Mouse (Mus musculus): ENCODE data around the gene Moap1. TPM values are rescaled to one million over a fixed set of nuclear protein-coding genes. Genes with fewer than 3 reads are reported as not detected.

Gene Moap1
- polyA plus RNA-seq, 1 experiment from 2014 or later = 52.3 TPM

GRCm38 (mm10) chr12:102713153-102713865 lies 30.2 kb downstream of the Moap1 start:
- no peak for ATAC-seq
- H3K9ac ChIP-seq (replicated peaks) = no peak overlapping the region
- 80% methylated on average over 20 of the region's 20 CpGs for WGBS
- no peaks in the 10 kb centered on the region for H3K4me1 ChIP-seq (replicated peaks)
- H3K4me3 ChIP-seq (replicated peaks) = no peak overlapping the region
- H3K4me2 ChIP-seq (replicated peaks) = no peak overlapping the region
- H3K27ac ChIP-seq = no peak overlapping the region
- H3K9me3 ChIP-seq = no peaks in the 10 kb centered on the region
- no peaks in the 10 kb centered on the region for H3K36me3 ChIP-seq
- H3K27me3 ChIP-seq = no peaks in the 10 kb centered on the region

GRCm38 (mm10) chr12:102710851-102711375 lies 32.5 kb downstream of the Moap1 start:
- no peak for ATAC-seq
- peaks cover 3% of the 10 kb centered on the region for H3K4me1 ChIP-seq (replicated peaks)
- 0 out of 2 replicates have a peak, but pooled peaks cover 6% of the 10 kb centered on the region for H3K27me3 ChIP-seq
- H3K9ac ChIP-seq (replicated peaks) = no peak overlapping the region
- H3K9me3 ChIP-seq = no peaks in the 10 kb centered on the region
- no peak overlapping the region for H3K27ac ChIP-seq
- 42% methylated on average over 4 of the region's 4 CpGs for WGBS
- H3K4me2 ChIP-seq (replicated peaks) = no peak overlapping the region
- H3K4me3 ChIP-seq (replicated peaks) = no peak overlapping the region
- H3K36me3 ChIP-seq = no peaks in the 10 kb centered on the region

- 97% methylated on average over 5 of the region's 5 CpGs for WGBS
Measured at GRCm38 (mm10) chr12:102709896-102710295, 33.6 kb downstream of the Moap1 start.

GRCm38 (mm10) chr12:102708220-102708619 lies 35.2 kb downstream of the Moap1 start:
- Histone ChIP-seq H3K27me3 (0 out of 2 replicates have a peak, but pooled peaks cover 6% of the 10 kb centered on the region), H3K9ac (replicated peaks) (no peak overlapping the region; the same call in 1 of the 2 replicates), H3K27ac (no peak overlapping the region), H3K4me1 (replicated peaks) (peaks cover 23% of the 10 kb centered on the region), H3K36me3 (no peaks in the 10 kb centered on the region), H3K9me3 (no peaks in the 10 kb centered on the region), H3K4me3 (replicated peaks) (no peak overlapping the region), H3K4me2 (replicated peaks) (no peak overlapping the region)
- WGBS = 69% methylated on average over 11 of the region's 11 CpGs
- ATAC-seq = no peak

More at GRCm38 (mm10) chr12:102709896-102710295, 33.6 kb downstream of the Moap1 start:
- H3K9me3 ChIP-seq = no peaks in the 10 kb centered on the region
- peaks cover 12% of the 10 kb centered on the region for H3K4me1 ChIP-seq (replicated peaks)
- ATAC-seq = no peak
- 0 out of 2 replicates have a peak, but pooled peaks cover 6% of the 10 kb centered on the region for H3K27me3 ChIP-seq
- H3K4me2 ChIP-seq (replicated peaks) = no peak overlapping the region
- H3K36me3 ChIP-seq = no peaks in the 10 kb centered on the region
- no peak overlapping the region for H3K27ac ChIP-seq
- no peak overlapping the region for H3K4me3 ChIP-seq (replicated peaks)
- no peak overlapping the region for H3K9ac ChIP-seq (replicated peaks)

GRCm38 (mm10) chr12:102706833-102707463 lies 36.5 kb downstream of the Moap1 start:
- H3K9ac ChIP-seq (replicated peaks) = no peak overlapping the region
- H3K9me3 ChIP-seq = no peaks in the 10 kb centered on the region
- no peak overlapping the region for H3K4me3 ChIP-seq (replicated peaks)
- no peak overlapping the region for H3K27ac ChIP-seq
- peaks cover 36% of the 10 kb centered on the region for H3K4me1 ChIP-seq (replicated peaks)
- H3K36me3 ChIP-seq = no peaks in the 10 kb centered on the region
- no peak for ATAC-seq
- H3K4me2 ChIP-seq (replicated peaks) = no peak overlapping the region
- 0 out of 2 replicates have a peak, but pooled peaks cover 6% of the 10 kb centered on the region for H3K27me3 ChIP-seq
- WGBS = 93% methylated on average over 10 of the region's 10 CpGs

GRCm38 (mm10) chr12:102705906-102706640 lies 37.4 kb downstream of the Moap1 start:
- H3K27me3 ChIP-seq = 0 out of 2 replicates have a peak, but pooled peaks cover 6% of the 10 kb centered on the region
- H3K9me3 ChIP-seq = no peaks in the 10 kb centered on the region
- peak overlapping the region; percentile 89; the same call in 1 of the 2 replicates for H3K27ac ChIP-seq
- peak overlapping the region; percentile 81; the same call in 1 of the 2 replicates for H3K9ac ChIP-seq (replicated peaks)
- ATAC-seq = no peak
- H3K4me1 ChIP-seq (replicated peaks) = peaks cover 38% of the 10 kb centered on the region
- peak overlapping the region; percentile 89 for H3K4me2 ChIP-seq (replicated peaks)
- 76% methylated on average over 6 of the region's 6 CpGs for WGBS
- peak overlapping the region; percentile 75 for H3K4me3 ChIP-seq (replicated peaks)
- H3K36me3 ChIP-seq = no peaks in the 10 kb centered on the region

GRCm38 (mm10) chr12:102705216-102705871 lies 38.1 kb downstream of the Moap1 start:
- Histone ChIP-seq H3K4me2 (replicated peaks) (peak overlapping the region; percentile 89), H3K27me3 (0 out of 2 replicates have a peak, but pooled peaks cover 6% of the 10 kb centered on the region), H3K4me3 (replicated peaks) (peak overlapping the region; percentile 75), H3K9me3 (no peaks in the 10 kb centered on the region), H3K36me3 (no peaks in the 10 kb centered on the region), H3K4me1 (replicated peaks) (peaks cover 38% of the 10 kb centered on the region), H3K9ac (replicated peaks) (peak overlapping the region; percentile 81), H3K27ac (peak overlapping the region; percentile 89)
- peak; percentile 82 for ATAC-seq
- WGBS = 2% methylated on average over 40 of the region's 45 CpGs

- Histone ChIP-seq H3K9me3 (no peaks in the 10 kb centered on the region), H3K27ac (peak within 1 kb of the TSS; percentile 89), H3K36me3 (no peaks in the 10 kb centered on the region), H3K4me2 (replicated peaks) (peak within 1 kb of the TSS; percentile 89), H3K4me3 (replicated peaks) (peak within 1 kb of the TSS; percentile 75), H3K9ac (replicated peaks) (peak within 1 kb of the TSS; percentile 81), H3K27me3 (0 out of 2 replicates have a peak, but pooled peaks cover 6% of the 10 kb centered on the region), H3K4me1 (replicated peaks) (peaks cover 42% of the 10 kb centered on the region)
- 0% methylated on average over 52 of the region's 105 CpGs for WGBS
- peak; percentile 83 for ATAC-seq
Measured at GRCm38 (mm10) chr12:102704457-102705198, 38.8 kb downstream of the Moap1 start, which contains the start of gene Itpk1. Gene Itpk1, minus strand, starts transcription at chr12:102704930.

GRCm38 (mm10) chr12:102703921-102704408 lies 39.5 kb downstream of the Moap1 start:
- peak overlapping the region; percentile 67; the same call in 1 of the 2 replicates for H3K27ac ChIP-seq
- WGBS = 6% methylated on average over 17 of the region's 17 CpGs
- 0 out of 2 replicates have a peak, but pooled peaks cover 6% of the 10 kb centered on the region for H3K27me3 ChIP-seq
- H3K4me3 ChIP-seq (replicated peaks) = peak overlapping the region; percentile 75
- no peak; the same call in 1 of the 2 replicates for ATAC-seq
- H3K4me1 ChIP-seq (replicated peaks) = peaks cover 49% of the 10 kb centered on the region
- peak overlapping the region; percentile 81 for H3K9ac ChIP-seq (replicated peaks)
- H3K36me3 ChIP-seq = no peaks in the 10 kb centered on the region
- no peaks in the 10 kb centered on the region for H3K9me3 ChIP-seq
- peak overlapping the region; percentile 89 for H3K4me2 ChIP-seq (replicated peaks)

GRCm38 (mm10) chr12:102703441-102703840 lies 40.0 kb downstream of the Moap1 start:
- ATAC-seq = no peak
- Histone ChIP-seq H3K27me3 (0 out of 2 replicates have a peak, but pooled peaks cover 6% of the 10 kb centered on the region), H3K4me2 (replicated peaks) (peak overlapping the region; percentile 89), H3K36me3 (no peaks in the 10 kb centered on the region), H3K4me1 (replicated peaks) (peaks cover 54% of the 10 kb centered on the region), H3K9me3 (no peaks in the 10 kb centered on the region), H3K27ac (peak overlapping the region; percentile 51), H3K4me3 (replicated peaks) (peak overlapping the region; percentile 75), H3K9ac (replicated peaks) (peak overlapping the region; percentile 81)
- WGBS = 23% methylated on average over 6 of the region's 6 CpGs
